In the genomic region with DNA sequence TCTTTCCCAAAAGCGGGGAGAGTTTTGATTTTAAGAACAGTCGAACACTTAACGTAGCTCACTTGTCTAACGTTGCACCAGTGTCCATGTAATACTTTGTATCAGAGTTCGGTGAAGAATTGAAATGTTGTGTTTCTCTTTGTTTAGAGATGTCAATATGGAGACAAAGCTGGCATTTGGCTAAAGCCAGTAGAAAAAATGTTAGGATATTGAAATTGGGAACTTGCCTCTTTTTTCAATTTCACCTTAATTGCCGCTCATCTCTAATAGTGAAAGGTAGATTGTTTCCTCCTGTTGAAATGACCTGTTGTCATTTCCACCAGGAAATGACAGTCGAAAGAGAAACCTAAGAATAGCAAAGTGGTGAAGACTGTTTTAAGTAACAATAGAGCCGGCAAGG, we compare ENCODE assay signal across 7 mouse cellular contexts. TPM values are rescaled to one million over a fixed set of nuclear protein-coding genes. Genes with fewer than 3 reads are reported as not detected.
DNase-seq lines count a peak whose midpoint lies in the region; ATAC-seq and TF ChIP-seq lines count a peak whose summit lies in the region.

No protein-coding gene starts in this region.

- H3K4me1 ChIP-seq in lung, embryonic 15.5 days = peaks cover 20% of the 10 kb centered on the region
- H3K4me1 ChIP-seq in forebrain, embryonic 10.5 days = peaks cover 25% of the 10 kb centered on the region
- peaks cover 18% of the 10 kb centered on the region for H3K4me1 ChIP-seq in limb, embryonic 12.5 days (replicated peaks)
- H3K4me1 ChIP-seq in small intestine, adult 2 months (ENCODE audit: control insufficient read depth, insufficient read depth, insufficient read length, low read length) = peaks cover 5% of the 10 kb centered on the region; the same call in 1 of the 2 replicates

- no peak for TF ChIP-seq POLR2A in small intestine, adult 2 months (IDR thresholded peaks at IDR 0.05; ENCODE audit: low read depth, low read length)

- H3K9ac ChIP-seq in lung, embryonic 15.5 days = peak overlapping the region; percentile 85
- H3K9ac ChIP-seq in limb, embryonic 12.5 days (replicated peaks) = peak overlapping the region; percentile 79

- H3K27ac ChIP-seq in lung, embryonic 15.5 days = no peak overlapping the region
- peak overlapping the region; percentile 91 for H3K27ac ChIP-seq in forebrain, embryonic 10.5 days
- H3K27ac ChIP-seq in limb, embryonic 12.5 days = peak overlapping the region; percentile 87; the same call in 1 of the 2 replicates
- no peak overlapping the region for H3K27ac ChIP-seq in small intestine, adult 2 months (ENCODE audit: insufficient read depth, low read depth, low read length)

- no peaks in the 10 kb centered on the region for H3K27me3 ChIP-seq in lung, embryonic 15.5 days
- no peaks in the 10 kb centered on the region for H3K27me3 ChIP-seq in forebrain, embryonic 10.5 days (ENCODE audit: poor library complexity, severe bottlenecking)
- no peaks in the 10 kb centered on the region for H3K27me3 ChIP-seq in limb, embryonic 12.5 days
- no peaks in the 10 kb centered on the region for H3K27me3 ChIP-seq in small intestine, adult 2 months (ENCODE audit: control insufficient read depth, insufficient read depth, low read length)

- TF ChIP-seq CTCF in small intestine, adult 2 months (IDR thresholded peaks at IDR 0.05; ENCODE audit: extremely low read depth, insufficient read length, insufficient replicate concordance, low read depth, low read length) = no peak

- DNase-seq in lung, postnatal 10 days = no peak
- no peak for DNase-seq in forebrain, embryonic 10.5 days (ENCODE audit: extremely low spot score, low spot score)
- DNase-seq in natural killer cell, adult 2 months (ENCODE audit: low spot score in 2 of 2) = no peak
- no peak for DNase-seq in embryo, embryonic 9.5 days (ENCODE audit: extremely low spot score)

- WGBS in lung, embryonic 15.5 days = 51% methylated on average over 8 of the region's 8 CpGs
- 72% methylated on average over 8 of the region's 8 CpGs for WGBS in forebrain, embryonic 10.5 days
- 67% methylated on average over 8 of the region's 8 CpGs for WGBS in limb, embryonic 12.5 days
- 38% methylated on average over 8 of the region's 8 CpGs for WGBS in small intestine, adult 2 months

- H3K9me3 ChIP-seq in lung, embryonic 15.5 days = no peaks in the 10 kb centered on the region
- H3K9me3 ChIP-seq in forebrain, embryonic 10.5 days = no peaks in the 10 kb centered on the region
- H3K9me3 ChIP-seq in limb, embryonic 12.5 days = no peaks in the 10 kb centered on the region

- peaks cover 45% of the 10 kb centered on the region for H3K36me3 ChIP-seq in lung, embryonic 15.5 days
- H3K36me3 ChIP-seq in forebrain, embryonic 10.5 days (replicated peaks) = peaks cover 65% of the 10 kb centered on the region
- H3K36me3 ChIP-seq in limb, embryonic 12.5 days = peaks cover 56% of the 10 kb centered on the region
- peaks cover 9% of the 10 kb centered on the region for H3K36me3 ChIP-seq in small intestine, adult 2 months (ENCODE audit: control insufficient read depth, insufficient read depth, low read length)

- peak overlapping the region; percentile 75 for H3K4me2 ChIP-seq in lung, embryonic 15.5 days
- peak overlapping the region; percentile 89 for H3K4me2 ChIP-seq in limb, embryonic 12.5 days

- H3K4me3 ChIP-seq in lung, embryonic 15.5 days = peak overlapping the region; percentile 90
- peak overlapping the region; percentile 88 for H3K4me3 ChIP-seq in forebrain, embryonic 10.5 days
- H3K4me3 ChIP-seq in limb, embryonic 12.5 days (replicated peaks) = peak overlapping the region; percentile 82
- peak overlapping the region; percentile 69; the same call in 1 of the 2 replicates for H3K4me3 ChIP-seq in small intestine, adult 2 months (ENCODE audit: low read depth, low read length)

- no peak for ATAC-seq in lung, embryonic 15.5 days (ENCODE audit: borderline replicate concordance, extremely low read depth, low FRiP score, low TSS enrichment)
- no peak for ATAC-seq in limb, embryonic 12.5 days (ENCODE audit: insufficient number of reproducible peaks, insufficient read depth, low FRiP score, low TSS enrichment, low read depth)

RNA-seq across cellular contexts. Expression of a gene that starts 1.0 kb away (rescaled TPM):
- polyA plus RNA-seq in lung, embryonic 15.5 days (2015; fragmentation: Nextera tagmentation; extraction: Ambion mirVana) = 368 and 401 TPM in 2 replicates
- 311 and 331 TPM in 2 replicates for polyA plus RNA-seq in forebrain, embryonic 10.5 days (2016; fragmentation: Nextera tagmentation; extraction: Ambion mirVana)
- polyA plus RNA-seq in limb, embryonic 12.5 days (2016; fragmentation: Nextera tagmentation; extraction: Ambion mirVana) = 431 and 445 TPM in 2 replicates
- polyA plus RNA-seq in small intestine, adult 2 months (2012; rRNA removed) = 41.8 and 47.8 TPM in 2 replicates

RNA-seq across cellular contexts. Expression of a gene that starts 4.6 kb away (rescaled TPM):
- polyA plus RNA-seq in lung, embryonic 15.5 days (2015; fragmentation: Nextera tagmentation; extraction: Ambion mirVana) = 100 and 106 TPM in 2 replicates
- polyA plus RNA-seq in forebrain, embryonic 10.5 days (2016; fragmentation: Nextera tagmentation; extraction: Ambion mirVana) = 127 and 128 TPM in 2 replicates
- 117 and 120 TPM in 2 replicates for polyA plus RNA-seq in limb, embryonic 12.5 days (2016; fragmentation: Nextera tagmentation; extraction: Ambion mirVana)
- polyA plus RNA-seq in small intestine, adult 2 months (2012; rRNA removed) = 15.9 and 30.0 TPM in 2 replicates

RNA-seq across cellular contexts. Expression of a gene that starts 23.7 kb away (rescaled TPM):
- polyA plus RNA-seq in lung, embryonic 15.5 days (2015; fragmentation: Nextera tagmentation; extraction: Ambion mirVana) = 91.1 and 92.0 TPM in 2 replicates
- 141 and 144 TPM in 2 replicates for polyA plus RNA-seq in forebrain, embryonic 10.5 days (2016; fragmentation: Nextera tagmentation; extraction: Ambion mirVana)
- polyA plus RNA-seq in limb, embryonic 12.5 days (2016; fragmentation: Nextera tagmentation; extraction: Ambion mirVana) = 95.6 and 99.6 TPM in 2 replicates
- polyA plus RNA-seq in small intestine, adult 2 months (2012; rRNA removed) = 10.2 and 20.3 TPM in 2 replicates

RNA-seq across cellular contexts. Expression of a gene that starts 30.8 kb away (rescaled TPM):
- 27.6 and 32.2 TPM in 2 replicates for polyA plus RNA-seq in lung, embryonic 15.5 days (2015; fragmentation: Nextera tagmentation; extraction: Ambion mirVana)
- polyA plus RNA-seq in forebrain, embryonic 10.5 days (2016; fragmentation: Nextera tagmentation; extraction: Ambion mirVana) = 55.6 and 59.9 TPM in 2 replicates
- 42.7 and 49.3 TPM in 2 replicates for polyA plus RNA-seq in limb, embryonic 12.5 days (2016; fragmentation: Nextera tagmentation; extraction: Ambion mirVana)
- polyA plus RNA-seq in small intestine, adult 2 months (2012; rRNA removed) = 3.6 and 5.8 TPM in 2 replicates

RNA-seq across cellular contexts. Expression of a gene that starts 40.1 kb away (rescaled TPM):
- 0.48 and 0.55 TPM in 2 replicates for polyA plus RNA-seq in lung, embryonic 15.5 days (2015; fragmentation: Nextera tagmentation; extraction: Ambion mirVana)
- 0.25 and 0.42 TPM in 2 replicates for polyA plus RNA-seq in forebrain, embryonic 10.5 days (2016; fragmentation: Nextera tagmentation; extraction: Ambion mirVana)
- 3.1 and 4.3 TPM in 2 replicates for polyA plus RNA-seq in limb, embryonic 12.5 days (2016; fragmentation: Nextera tagmentation; extraction: Ambion mirVana)
- not detected in 2 replicates for polyA plus RNA-seq in small intestine, adult 2 months (2012; rRNA removed)

Comparison
In these comparisons a context has a peak if more than half of its experiments do, and no peak if none do; other contexts are left out.
1. H3K27ac ChIP-seq: peak in forebrain, embryonic 10.5 days (single experiment) and limb, embryonic 12.5 days (single experiment); none in lung, embryonic 15.5 days (single experiment) and small intestine, adult 2 months (single experiment).
2. Peak in every context shown above with its lines, with median percentiles within 50 percentile points of each other: H3K4me3 ChIP-seq.